In the genomic region with DNA sequence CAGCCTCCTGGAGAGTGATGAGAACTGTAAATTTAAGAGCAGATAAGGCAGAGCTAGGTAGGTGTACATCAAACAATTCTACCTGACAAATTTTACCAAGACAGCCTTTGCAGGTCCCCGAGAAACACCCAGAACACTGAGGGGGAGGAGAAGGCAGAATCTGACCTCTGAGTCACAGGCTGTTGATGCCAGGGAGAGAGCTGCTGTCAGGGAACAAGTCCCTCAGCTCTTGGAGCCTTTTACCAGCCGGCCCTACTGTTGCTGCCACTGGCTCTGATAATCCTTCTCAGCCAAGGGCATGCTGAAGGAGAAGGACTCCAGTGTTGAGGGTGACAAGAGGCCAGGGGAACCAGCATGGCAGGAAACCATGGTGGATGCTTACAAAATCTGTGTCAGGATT, we compare ENCODE assay signal across 22 mouse cellular contexts.
"Had no signal": no experiment of that assay in that cellular context is flagged by ENCODE, and none has a peak within 500 bp of the region (broad histone marks: within the 10 kb centered on the region; RNA-seq: fewer than 3 reads in every experiment).

No protein-coding gene starts in this region.

- H3K27me3 ChIP-seq: kidney, embryonic 15.5 days; midbrain, embryonic 13.5 days; neural tube, embryonic 13.5 days had no signal

- H3K36me3 ChIP-seq: kidney, embryonic 15.5 days; midbrain, embryonic 10.5 days; midbrain, embryonic 13.5 days; neural tube, embryonic 13.5 days had no signal

- H3K4me3 ChIP-seq: kidney, embryonic 15.5 days; left cerebral cortex, adult 2 months; midbrain, embryonic 10.5 days; midbrain, embryonic 13.5 days; myocyte; neural tube, embryonic 13.5 days had no signal

- H3K27ac ChIP-seq: kidney, embryonic 15.5 days; left cerebral cortex, adult 2 months; liver, embryonic 14.5 days; macrophage; midbrain, embryonic 10.5 days; midbrain, embryonic 13.5 days; neural tube, embryonic 13.5 days; stomach, postnatal 0 days had no signal

- H3K4me1 ChIP-seq: kidney, embryonic 15.5 days; midbrain, embryonic 10.5 days; midbrain, embryonic 13.5 days; neural tube, embryonic 13.5 days had no signal

- H3K9ac ChIP-seq: kidney, embryonic 15.5 days; liver, embryonic 14.5 days; liver, postnatal 0 days; lung, embryonic 14.5 days; midbrain, embryonic 13.5 days; neural tube, embryonic 13.5 days had no signal

- ATAC-seq: liver, postnatal 0 days; lung, postnatal 0 days; midbrain, embryonic 13.5 days; midbrain, embryonic 16.5 days had no signal

- H3K4me2 ChIP-seq: kidney, embryonic 15.5 days; liver, embryonic 11.5 days; lung, embryonic 14.5 days; midbrain, embryonic 13.5 days; neural tube, embryonic 13.5 days had no signal

- H3K9me3 ChIP-seq: kidney, embryonic 15.5 days; midbrain, embryonic 10.5 days; midbrain, embryonic 13.5 days; neural tube, embryonic 13.5 days had no signal

- DNase-seq: kidney, adult 8-10 months; kidney, postnatal 10 days; kidney, postnatal 36 days; layer of hippocampus, postnatal 36 days; liver, postnatal 0 days; lung, embryonic 14.5 days; retina, postnatal 1 day; thymus, adult 2 months; thymus, postnatal 14 days; thymus, postnatal 4 days had no signal
